Mouse (Mus musculus): ENCODE results near the gene Slc39a11. TPM values are rescaled to one million over a fixed set of nuclear protein-coding genes. Genes with fewer than 3 reads are reported as not detected.

Gene Slc39a11
- total and polyA plus RNA-seq, 3 experiments, result 5.0 to 9.9 (median 5.3) TPM

DNA sequence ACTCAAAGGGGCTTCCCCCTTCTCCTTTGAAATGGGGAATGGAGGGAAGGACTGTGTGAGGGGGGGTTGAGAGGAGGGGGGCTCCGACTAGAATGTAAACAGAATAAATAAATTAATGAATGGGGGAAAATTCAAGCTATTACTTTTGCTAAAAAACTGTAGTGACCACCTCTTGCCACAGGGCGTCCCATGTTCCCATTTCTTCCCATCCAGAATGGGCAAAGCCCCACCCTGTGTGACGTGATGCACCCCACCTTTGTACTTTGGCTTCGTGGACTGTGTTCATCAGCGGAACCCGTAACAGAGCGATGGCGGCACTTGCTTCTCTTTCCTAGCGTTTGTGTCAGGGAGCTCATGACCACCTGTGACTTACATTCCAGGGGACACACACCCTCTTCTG, 273.8 kb downstream of the Slc39a11 start:
- Histone ChIP-seq H3K9me3 (replicated peaks) (peaks cover 63% of the 10 kb centered on the region), H3K4me1 (ENCODE audit: insufficient read depth, low read depth, low read length) (no peaks in the 10 kb centered on the region), H3K27me3 (ENCODE audit: insufficient read depth, low read length) (no peaks in the 10 kb centered on the region), H3K36me3 (replicated peaks) (peaks cover 16% of the 10 kb centered on the region), H3K4me3 (ENCODE audit: low read depth, low read length) (no peak overlapping the region)
- DNase-seq (ENCODE audit: low spot score), result no peak
- ATAC-seq (ENCODE audit: extremely low read depth, insufficient number of reproducible peaks, low FRiP score, poor library complexity, severe bottlenecking), result no peak
- TF ChIP-seq POLR2AphosphoS5 (IDR thresholded peaks at IDR 0.05; ENCODE audit: insufficient replicate concordance, low read depth, low read length) (no peak), CTCF (IDR thresholded peaks at IDR 0.05; ENCODE audit: low read depth, low read length) (no peak), GATA1 (IDR thresholded peaks at IDR 0.05; ENCODE audit: borderline replicate concordance, low read length) (no peak), GATA2 (IDR thresholded peaks at IDR 0.05; ENCODE audit: borderline replicate concordance, low read depth, low read length) (no peak), TAL1 (conservative IDR thresholded peaks at IDR 0.05; ENCODE audit: low read depth, low read length) (no peak)

DNA sequence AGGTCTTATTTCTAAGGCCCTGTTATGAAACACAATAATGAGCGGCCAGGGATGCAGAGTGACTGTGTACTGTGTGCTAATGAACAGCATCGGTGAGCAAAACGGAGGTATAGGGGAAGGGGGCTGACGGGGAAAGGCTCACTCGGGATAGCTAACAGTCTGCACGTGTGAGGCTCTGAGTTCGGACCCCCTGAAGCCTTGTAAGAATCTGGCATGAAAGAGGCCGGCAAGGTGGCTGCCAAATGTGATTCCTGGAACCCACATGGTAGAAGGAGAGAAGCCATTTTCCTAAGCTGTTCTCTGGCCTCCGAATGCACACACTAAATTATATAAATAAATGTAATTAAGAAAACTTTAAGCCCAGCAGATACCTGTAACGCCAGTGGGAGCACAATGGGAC, 276.0 kb downstream of the Slc39a11 start:
- DNase-seq (ENCODE audit: low spot score) (no peak), ATAC-seq (ENCODE audit: extremely low read depth, insufficient number of reproducible peaks, low FRiP score, poor library complexity, severe bottlenecking) (no peak)
- Histone ChIP-seq H3K36me3 (replicated peaks) (peaks cover 23% of the 10 kb centered on the region), H3K4me1 (ENCODE audit: insufficient read depth, low read depth, low read length) (no peaks in the 10 kb centered on the region), H3K4me3 (ENCODE audit: low read depth, low read length) (no peak overlapping the region), H3K27me3 (ENCODE audit: insufficient read depth, low read length) (no peaks in the 10 kb centered on the region), H3K9me3 (replicated peaks) (peaks cover 61% of the 10 kb centered on the region)
- TF ChIP-seq CTCF (IDR thresholded peaks at IDR 0.05; ENCODE audit: low read depth, low read length) (no peak), GATA1 (IDR thresholded peaks at IDR 0.05; ENCODE audit: borderline replicate concordance, low read length) (no peak), POLR2AphosphoS5 (IDR thresholded peaks at IDR 0.05; ENCODE audit: insufficient replicate concordance, low read depth, low read length) (no peak), GATA2 (IDR thresholded peaks at IDR 0.05; ENCODE audit: borderline replicate concordance, low read depth, low read length) (no peak), TAL1 (conservative IDR thresholded peaks at IDR 0.05; ENCODE audit: low read depth, low read length) (no peak)

DNA sequence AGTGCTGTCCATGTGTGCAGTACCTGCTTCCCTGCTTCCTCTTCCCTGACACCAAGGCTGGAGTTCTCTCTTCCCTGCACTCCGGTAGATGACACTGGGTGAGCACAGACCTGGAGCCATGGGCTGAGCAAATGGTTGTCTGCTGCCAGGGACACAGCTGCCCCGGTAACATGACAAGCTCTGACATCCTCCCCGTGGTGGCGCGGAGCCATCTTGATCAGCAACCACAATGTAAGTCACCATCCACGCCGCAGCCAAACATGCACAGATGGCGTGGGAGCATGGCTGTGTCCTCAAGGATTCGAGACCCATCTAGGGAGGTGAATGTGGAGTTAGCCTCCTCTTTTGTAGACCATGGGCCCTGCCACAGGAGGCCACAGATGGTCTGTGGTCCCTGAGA, 276.5 kb downstream of the Slc39a11 start:
- no peak for ATAC-seq (ENCODE audit: extremely low read depth, insufficient number of reproducible peaks, low FRiP score, poor library complexity, severe bottlenecking)
- DNase-seq (ENCODE audit: low spot score), result no peak
- H3K4me1 ChIP-seq (ENCODE audit: insufficient read depth, low read depth, low read length), result no peaks in the 10 kb centered on the region
- H3K4me3 ChIP-seq (ENCODE audit: low read depth, low read length), result no peak overlapping the region
- H3K9me3 ChIP-seq (replicated peaks), result peaks cover 60% of the 10 kb centered on the region
- H3K36me3 ChIP-seq (replicated peaks), result peaks cover 23% of the 10 kb centered on the region
- H3K27me3 ChIP-seq (ENCODE audit: insufficient read depth, low read length), result no peaks in the 10 kb centered on the region
- TF ChIP-seq CTCF (IDR thresholded peaks at IDR 0.05; ENCODE audit: low read depth, low read length) (no peak), POLR2AphosphoS5 (IDR thresholded peaks at IDR 0.05; ENCODE audit: insufficient replicate concordance, low read depth, low read length) (no peak), GATA2 (IDR thresholded peaks at IDR 0.05; ENCODE audit: borderline replicate concordance, low read depth, low read length) (no peak), GATA1 (IDR thresholded peaks at IDR 0.05; ENCODE audit: borderline replicate concordance, low read length) (no peak), TAL1 (conservative IDR thresholded peaks at IDR 0.05; ENCODE audit: low read depth, low read length) (no peak)

DNA sequence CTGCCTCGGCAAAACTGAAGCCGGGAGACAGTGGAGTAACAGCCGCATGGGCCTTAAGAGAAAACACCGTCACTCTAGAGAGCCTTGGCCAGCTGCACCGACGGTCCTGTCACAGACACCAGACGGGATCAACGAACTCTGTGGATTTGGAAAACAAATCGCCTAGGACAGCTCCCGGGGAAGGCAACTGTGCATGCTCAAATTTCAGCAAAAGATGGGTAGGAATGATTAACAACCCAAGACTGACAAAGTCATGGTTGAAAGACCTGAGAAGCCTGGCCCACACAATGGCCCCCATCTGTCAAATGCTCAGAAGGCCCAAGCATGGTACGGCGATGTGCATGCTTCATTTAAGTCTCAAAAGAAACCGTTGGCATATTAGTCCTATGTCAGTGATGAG, 281.8 kb downstream of the Slc39a11 start:
- no peak for ATAC-seq (ENCODE audit: extremely low read depth, insufficient number of reproducible peaks, low FRiP score, poor library complexity, severe bottlenecking)
- DNase-seq (ENCODE audit: low spot score), result no peak
- H3K27me3 ChIP-seq (ENCODE audit: insufficient read depth, low read length), result no peaks in the 10 kb centered on the region
- no peaks in the 10 kb centered on the region for H3K4me1 ChIP-seq (ENCODE audit: insufficient read depth, low read depth, low read length)
- peaks cover 51% of the 10 kb centered on the region for H3K9me3 ChIP-seq (replicated peaks)
- H3K36me3 ChIP-seq (replicated peaks), result peaks cover 9% of the 10 kb centered on the region
- no peak overlapping the region for H3K4me3 ChIP-seq (ENCODE audit: low read depth, low read length)
- no peak for TF ChIP-seq GATA1 (IDR thresholded peaks at IDR 0.05; ENCODE audit: borderline replicate concordance, low read length)
- TF ChIP-seq TAL1 (conservative IDR thresholded peaks at IDR 0.05; ENCODE audit: low read depth, low read length), result no peak
- TF ChIP-seq POLR2AphosphoS5 (IDR thresholded peaks at IDR 0.05; ENCODE audit: insufficient replicate concordance, low read depth, low read length), result no peak
- TF ChIP-seq CTCF (IDR thresholded peaks at IDR 0.05; ENCODE audit: low read depth, low read length), result no peak
- no peak for TF ChIP-seq GATA2 (IDR thresholded peaks at IDR 0.05; ENCODE audit: borderline replicate concordance, low read depth, low read length)

DNA sequence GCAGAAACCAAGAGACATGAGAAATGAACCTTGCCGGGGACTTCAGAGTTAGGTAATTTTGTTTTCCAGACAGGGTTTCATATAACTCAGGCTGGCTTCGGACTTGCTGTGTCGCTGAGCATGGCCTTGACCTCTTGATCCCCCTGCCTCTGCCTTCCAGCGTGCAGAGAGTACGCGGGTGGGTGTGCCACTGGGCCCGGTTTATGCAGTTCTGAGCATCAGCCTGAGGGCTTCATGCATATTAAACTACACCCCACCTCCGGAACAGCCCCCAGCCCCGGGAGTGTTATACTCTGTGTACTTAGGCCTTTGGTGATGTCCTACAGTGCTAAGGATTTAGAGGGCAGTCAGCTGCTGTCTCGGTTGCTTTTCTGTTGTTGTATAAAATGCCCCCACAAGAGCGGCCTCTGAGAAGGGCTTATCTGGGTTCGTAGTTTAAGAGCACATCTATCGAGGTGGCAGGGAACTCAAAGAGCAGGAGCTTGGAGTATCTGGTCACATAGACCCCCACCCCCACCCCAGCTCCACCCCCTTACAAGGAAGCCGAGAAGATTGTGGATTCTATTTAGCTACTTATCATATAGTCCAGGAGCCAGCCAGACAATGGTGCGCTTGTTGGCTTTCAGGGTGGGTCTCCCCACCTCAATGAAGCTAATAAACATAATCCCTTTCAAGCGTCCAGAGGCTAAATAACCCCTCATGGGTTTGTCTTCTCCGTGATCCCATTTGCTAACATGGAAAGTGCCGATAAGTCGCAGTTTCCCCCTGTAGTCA, 283.4 kb downstream of the Slc39a11 start:
- no peaks in the 10 kb centered on the region for H3K27me3 ChIP-seq (ENCODE audit: insufficient read depth, low read length)
- no peak for ATAC-seq (ENCODE audit: extremely low read depth, insufficient number of reproducible peaks, low FRiP score, poor library complexity, severe bottlenecking)
- peaks cover 11% of the 10 kb centered on the region for H3K36me3 ChIP-seq (replicated peaks)
- no peaks in the 10 kb centered on the region for H3K4me1 ChIP-seq (ENCODE audit: insufficient read depth, low read depth, low read length)
- peaks cover 52% of the 10 kb centered on the region for H3K9me3 ChIP-seq (replicated peaks)
- TF ChIP-seq POLR2AphosphoS5 (IDR thresholded peaks at IDR 0.05; ENCODE audit: insufficient replicate concordance, low read depth, low read length) (no peak), CTCF (IDR thresholded peaks at IDR 0.05; ENCODE audit: low read depth, low read length) (no peak), GATA2 (IDR thresholded peaks at IDR 0.05; ENCODE audit: borderline replicate concordance, low read depth, low read length) (no peak), GATA1 (IDR thresholded peaks at IDR 0.05; ENCODE audit: borderline replicate concordance, low read length) (no peak), TAL1 (conservative IDR thresholded peaks at IDR 0.05; ENCODE audit: low read depth, low read length) (no peak)
- no peak overlapping the region for H3K4me3 ChIP-seq (ENCODE audit: low read depth, low read length)
- DNase-seq (ENCODE audit: low spot score), result no peak

DNA sequence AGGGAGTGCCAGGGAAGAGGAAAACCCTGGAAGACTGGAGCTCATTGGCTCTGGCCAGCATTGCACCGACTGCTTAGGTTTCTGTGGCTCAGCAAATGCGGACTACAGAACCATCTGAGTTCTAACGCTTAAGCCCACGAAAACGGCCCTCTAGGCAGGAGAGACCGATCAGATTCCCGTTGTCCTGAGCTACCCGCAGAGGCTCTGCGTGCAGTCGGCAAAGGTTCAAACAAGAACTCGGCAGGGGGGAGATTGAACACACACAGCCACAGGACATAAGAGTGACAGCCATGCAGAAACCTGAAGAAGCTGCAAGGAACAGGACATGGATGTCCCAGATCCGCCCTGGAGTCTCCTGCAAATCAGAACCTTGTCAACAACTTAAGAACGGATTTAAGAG, 286.1 kb downstream of the Slc39a11 start:
- Histone ChIP-seq H3K27me3 (ENCODE audit: insufficient read depth, low read length) (no peaks in the 10 kb centered on the region), H3K9me3 (replicated peaks) (peaks cover 51% of the 10 kb centered on the region), H3K4me1 (ENCODE audit: insufficient read depth, low read depth, low read length) (no peaks in the 10 kb centered on the region), H3K36me3 (replicated peaks) (peaks cover 10% of the 10 kb centered on the region), H3K4me3 (ENCODE audit: low read depth, low read length) (no peak overlapping the region)
- no peak for ATAC-seq (ENCODE audit: extremely low read depth, insufficient number of reproducible peaks, low FRiP score, poor library complexity, severe bottlenecking)
- DNase-seq (ENCODE audit: low spot score), result no peak
- TF ChIP-seq POLR2AphosphoS5 (IDR thresholded peaks at IDR 0.05; ENCODE audit: insufficient replicate concordance, low read depth, low read length), result no peak
- TF ChIP-seq TAL1 (conservative IDR thresholded peaks at IDR 0.05; ENCODE audit: low read depth, low read length), result no peak
- TF ChIP-seq CTCF (IDR thresholded peaks at IDR 0.05; ENCODE audit: low read depth, low read length), result no peak
- TF ChIP-seq GATA2 (IDR thresholded peaks at IDR 0.05; ENCODE audit: borderline replicate concordance, low read depth, low read length), result no peak
- no peak for TF ChIP-seq GATA1 (IDR thresholded peaks at IDR 0.05; ENCODE audit: borderline replicate concordance, low read length)
